Mouse (Mus musculus) forebrain, embryonic 10.5 days (tissue): Measurements from ENCODE around the gene Robo1. TPM values are rescaled to one million over a fixed set of nuclear protein-coding genes. Genes with fewer than 3 reads are reported as not detected.

Experiments
- DNase-seq: peaks from one replicate; pipeline ENCODE4 v3.0.0-alpha.2; 2017; ENCODE audit warnings: low spot score; ENCODE audit errors: extremely low spot score
- H3K27ac ChIP-seq: fragments of 300-500 bp; sonication (generic); 2 replicates; pipeline ENCODE4 v1.5.1; 2016; ENCODE audit warnings: mild to moderate bottlenecking
- H3K27me3 ChIP-seq: fragments of 300-500 bp; sonication (generic); 2 replicates; pipeline ENCODE4 v1.6.1; 2016; ENCODE audit warnings: mild to moderate bottlenecking; ENCODE audit not compliant: poor library complexity, severe bottlenecking
- H3K36me3 ChIP-seq: fragments of 300-500 bp; sonication (generic); replicated peaks from 2 replicates; pipeline ENCODE4 v1.6.1; 2016; ENCODE audit warnings: mild to moderate bottlenecking, moderate library complexity
- H3K4me1 ChIP-seq: fragments of 300-500 bp; sonication (generic); 2 replicates; pipeline ENCODE4 v1.6.1; 2016
- H3K4me3 ChIP-seq: fragments of 300-500 bp; sonication (generic); 2 replicates; pipeline ENCODE4 v1.5.1; 2016; ENCODE audit warnings: mild to moderate bottlenecking, moderate library complexity
- H3K9me3 ChIP-seq: fragments of 300-500 bp; sonication (generic); 2 replicates; pipeline ENCODE4 v1.6.1; 2016; ENCODE audit warnings: mild to moderate bottlenecking, moderate library complexity
- WGBS: fragments of 180-500 bp; shearing (Covaris S2); methylation state at CpG from one replicate; pipeline ENCODE4 v1.1.7; 2016; 5-methylcytosine and 5-hydroxymethylcytosine counted together
- polyA plus RNA-seq: library from polyadenylated mRNA; unstranded; fragments of >200 nt; fragmentation: Nextera tagmentation; extraction: Ambion mirVana; gene quantifications from 2 replicates; pipeline ENCODE4 v1.2.1, GENCODE M21; 2016

The Robo1 gene
- polyA plus RNA-seq, 1 experiment from 2014 or later: 22.0 TPM

DNA sequence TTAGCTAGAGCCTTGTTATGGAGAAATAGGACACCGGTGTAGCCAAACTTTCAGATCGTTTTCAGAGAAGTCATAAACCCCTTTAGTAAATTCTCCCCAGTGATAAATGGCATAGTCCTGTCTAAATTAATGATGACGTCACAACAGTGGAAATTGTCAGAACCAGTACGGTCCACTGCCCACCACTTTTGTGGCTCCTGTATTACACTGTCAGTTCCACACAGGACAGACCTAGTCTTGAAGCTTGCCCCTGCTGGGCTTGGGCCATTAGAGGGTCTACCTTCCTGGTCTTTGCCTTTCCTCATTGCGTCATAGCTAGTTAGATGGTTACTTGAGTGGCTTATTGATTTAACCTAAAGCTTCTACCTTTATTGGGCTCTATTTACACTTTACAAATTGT lies 369.1 kb downstream of the Robo1 start:
- no peak overlapping the region for H3K27ac ChIP-seq
- peaks cover 34% of the 10 kb centered on the region for H3K4me1 ChIP-seq

DNA sequence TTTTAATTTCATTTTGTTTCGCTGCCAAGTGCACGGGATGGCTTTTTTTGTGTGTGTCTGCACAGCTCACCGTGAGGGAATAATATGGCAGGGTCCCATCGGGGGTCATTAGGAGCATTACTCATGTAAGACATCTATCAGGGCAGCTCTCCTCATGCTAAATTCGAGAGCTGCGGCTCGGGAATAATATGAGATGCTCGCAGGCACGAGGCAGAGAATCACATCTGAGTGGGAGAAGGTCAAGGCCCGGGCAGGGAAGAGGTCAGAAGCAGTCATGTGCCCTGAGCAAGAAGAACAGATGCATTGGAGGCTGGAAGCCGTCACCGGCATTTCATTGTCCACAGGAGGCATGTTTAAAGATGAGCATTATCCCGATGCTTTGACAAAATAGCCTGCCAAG lies 370.3 kb downstream of the Robo1 start:
- DNase-seq: no peak
- H3K27me3 ChIP-seq: peaks cover 44% of the 10 kb centered on the region
- no peak overlapping the region for H3K27ac ChIP-seq
- H3K4me1 ChIP-seq: peaks cover 34% of the 10 kb centered on the region
- H3K4me3 ChIP-seq: no peak overlapping the region
- no peaks in the 10 kb centered on the region; the same call in none of the 2 replicates for H3K36me3 ChIP-seq
- WGBS: 51% methylated on average over 13 of the region's 13 CpGs
- no peaks in the 10 kb centered on the region for H3K9me3 ChIP-seq

More for the DNA sequence above, 369.1 kb downstream of the Robo1 start:
- Histone ChIP-seq H3K9me3 (no peaks in the 10 kb centered on the region), H3K4me3 (no peak overlapping the region), H3K27me3 (peaks cover 32% of the 10 kb centered on the region), H3K36me3 (peaks cover 2% of the 10 kb centered on the region)
- WGBS: 81% methylated on average over 5 of the region's 5 CpGs
- DNase-seq: no peak

GRCm38 (mm10) chr16:72678947-72679558 lies 370.9 kb downstream of the Robo1 start:
- Histone ChIP-seq H3K4me1 (peaks cover 34% of the 10 kb centered on the region), H3K27me3 (peaks cover 50% of the 10 kb centered on the region), H3K9me3 (no peaks in the 10 kb centered on the region), H3K27ac (no peak overlapping the region), H3K4me3 (no peak overlapping the region), H3K36me3 (no peaks in the 10 kb centered on the region; the same call in none of the 2 replicates)
- DNase-seq: no peak
- 87% methylated on average over 11 of the region's 11 CpGs for WGBS

GRCm38 (mm10) chr16:72685604-72686479 lies 377.7 kb downstream of the Robo1 start:
- Histone ChIP-seq H3K36me3 (no peaks in the 10 kb centered on the region), H3K9me3 (no peaks in the 10 kb centered on the region), H3K27ac (no peak overlapping the region), H3K4me1 (peaks cover 28% of the 10 kb centered on the region), H3K4me3 (no peak overlapping the region), H3K27me3 (peaks cover 68% of the 10 kb centered on the region)
- 78% methylated on average over 6 of the region's 6 CpGs for WGBS
- DNase-seq: no peak

GRCm38 (mm10) chr16:72686480-72687053 lies 378.5 kb downstream of the Robo1 start:
- no peaks in the 10 kb centered on the region for H3K9me3 ChIP-seq
- no peaks in the 10 kb centered on the region for H3K36me3 ChIP-seq
- H3K27ac ChIP-seq: no peak overlapping the region
- peaks cover 69% of the 10 kb centered on the region for H3K27me3 ChIP-seq
- no peak for DNase-seq
- H3K4me3 ChIP-seq: no peak overlapping the region
- WGBS: 79% methylated on average over 11 of the region's 11 CpGs
- H3K4me1 ChIP-seq: peaks cover 33% of the 10 kb centered on the region

DNA sequence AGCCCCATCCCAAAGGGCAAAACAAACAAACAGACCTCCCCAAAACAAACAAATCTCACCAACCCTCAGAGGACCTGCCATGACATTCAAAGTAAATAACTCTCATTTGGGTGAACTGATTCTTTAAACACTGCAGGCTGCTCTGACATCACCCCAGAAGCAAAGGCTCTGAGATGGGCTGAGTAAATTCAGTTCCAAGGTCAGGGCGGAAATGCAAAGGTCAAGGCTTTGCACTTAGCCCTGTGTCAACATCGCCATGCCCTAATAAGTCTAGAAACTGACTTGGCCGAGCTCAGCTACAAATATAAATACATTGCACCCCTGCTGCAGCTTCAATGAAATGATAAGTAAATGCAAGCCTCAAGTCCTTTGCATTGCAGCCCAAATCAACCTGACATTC lies 379.5 kb downstream of the Robo1 start:
- 54% methylated on average over 3 of the region's 3 CpGs for WGBS
- no peak for DNase-seq
- H3K27me3 ChIP-seq: peaks cover 67% of the 10 kb centered on the region
- H3K4me3 ChIP-seq: no peak overlapping the region
- no peaks in the 10 kb centered on the region for H3K9me3 ChIP-seq
- no peak overlapping the region for H3K27ac ChIP-seq
- H3K36me3 ChIP-seq: no peaks in the 10 kb centered on the region
- peaks cover 44% of the 10 kb centered on the region for H3K4me1 ChIP-seq

DNA sequence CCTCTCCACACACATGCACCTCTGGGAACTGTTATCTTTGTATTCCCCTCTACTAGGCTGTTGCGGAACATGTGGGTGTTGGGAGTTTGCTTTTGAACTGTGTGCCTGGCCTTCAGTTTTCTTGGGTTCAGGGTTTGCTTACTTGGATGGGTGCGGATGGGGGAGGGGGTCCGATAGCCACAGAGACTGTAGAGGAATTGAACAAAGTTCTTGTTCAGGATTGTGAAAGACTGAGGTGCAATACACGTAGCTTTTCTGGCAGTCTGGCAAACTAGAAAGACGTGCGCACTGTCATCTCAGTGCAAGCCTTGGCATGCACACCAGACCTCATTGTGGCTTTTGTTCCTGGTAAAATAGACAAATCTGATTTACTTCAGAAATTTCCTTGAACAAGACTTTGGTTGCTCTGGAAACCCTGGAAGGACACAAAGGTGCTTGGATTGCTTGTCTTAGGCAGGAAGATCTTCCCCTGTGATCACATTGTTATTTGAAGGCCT lies 380.1 kb downstream of the Robo1 start:
- H3K27ac ChIP-seq: no peak overlapping the region
- H3K27me3 ChIP-seq: peaks cover 61% of the 10 kb centered on the region
- H3K4me1 ChIP-seq: peaks cover 50% of the 10 kb centered on the region
- 86% methylated on average over 6 of the region's 6 CpGs for WGBS
- H3K36me3 ChIP-seq: no peaks in the 10 kb centered on the region
- no peak overlapping the region for H3K4me3 ChIP-seq
- DNase-seq: no peak
- no peaks in the 10 kb centered on the region for H3K9me3 ChIP-seq

- Histone ChIP-seq H3K4me1 (peaks cover 58% of the 10 kb centered on the region), H3K36me3 (no peaks in the 10 kb centered on the region), H3K27ac (no peak overlapping the region)
Measured at GRCm38 (mm10) chr16:72691909-72692308, 383.8 kb downstream of the Robo1 start.

DNA sequence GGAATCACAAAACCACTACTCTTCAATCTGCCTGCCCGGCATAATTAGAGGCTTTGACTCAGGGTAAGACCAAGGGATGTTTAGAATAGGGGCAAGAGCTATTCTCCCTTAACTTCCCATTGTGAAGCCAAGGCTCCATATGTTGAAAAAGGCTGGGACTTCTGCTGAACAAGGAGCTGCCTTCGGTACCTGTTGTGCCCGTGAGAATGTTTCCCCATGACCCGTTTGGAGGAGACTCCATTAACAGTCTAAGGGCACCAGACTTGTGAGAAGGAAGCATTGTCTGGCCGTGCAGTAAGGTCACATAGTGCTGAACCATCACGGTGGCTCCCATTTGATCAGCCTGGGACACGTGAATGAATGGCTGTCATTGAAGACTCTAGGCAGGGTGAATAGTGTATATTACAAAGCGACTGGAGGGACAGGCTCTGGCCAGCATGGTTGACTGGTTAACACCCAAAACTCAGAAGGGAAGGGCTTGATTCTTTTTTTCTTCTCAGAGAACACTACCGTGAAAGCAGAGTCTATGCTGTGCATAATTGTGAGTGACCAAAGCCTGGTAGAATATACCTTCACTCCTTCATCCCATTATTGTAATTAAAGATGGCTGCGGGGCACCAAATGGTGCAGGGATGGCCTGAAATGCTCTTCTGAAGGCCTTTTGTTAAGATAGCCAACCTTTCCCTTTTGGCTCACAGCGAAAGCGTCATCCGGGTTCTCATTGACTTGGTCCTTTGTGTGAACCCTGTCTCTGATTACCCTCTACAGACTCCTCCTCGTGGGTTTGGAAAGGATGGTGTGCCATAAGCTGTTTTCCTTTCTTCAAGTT lies 385.6 kb downstream of the Robo1 start:
- Histone ChIP-seq H3K27ac (peak overlapping the region; percentile 60; the same call in 1 of the 2 replicates), H3K4me3 (peak overlapping the region; percentile 20; the same call in 1 of the 2 replicates), H3K9me3 (no peaks in the 10 kb centered on the region), H3K36me3 (no peaks in the 10 kb centered on the region), H3K27me3 (peaks cover 85% of the 10 kb centered on the region), H3K4me1 (peaks cover 56% of the 10 kb centered on the region)
- peak; percentile 30 for DNase-seq
- whole genome bisulfite sequencing: 12% methylated on average over 14 of the region's 14 CpGs

More at GRCm38 (mm10) chr16:72691909-72692308, 383.8 kb downstream of the Robo1 start:
- Histone ChIP-seq H3K27me3 (peaks cover 82% of the 10 kb centered on the region), H3K4me3 (no peak overlapping the region), H3K9me3 (no peaks in the 10 kb centered on the region)
- 24% methylated on average over 3 of the region's 3 CpGs for WGBS
- DNase-seq: no peak

GRCm38 (mm10) chr16:72694787-72695186 lies 386.7 kb downstream of the Robo1 start:
- H3K27me3 ChIP-seq: peaks cover 76% of the 10 kb centered on the region
- H3K9me3 ChIP-seq: no peaks in the 10 kb centered on the region
- H3K27ac ChIP-seq: no peak overlapping the region
- DNase-seq: no peak
- H3K4me1 ChIP-seq: peaks cover 67% of the 10 kb centered on the region
- WGBS: 74% methylated on average over 5 of the region's 5 CpGs
- no peaks in the 10 kb centered on the region for H3K36me3 ChIP-seq
- no peak overlapping the region for H3K4me3 ChIP-seq

- Histone ChIP-seq H3K9me3 (no peaks in the 10 kb centered on the region), H3K27me3 (peaks cover 87% of the 10 kb centered on the region), H3K4me1 (peaks cover 47% of the 10 kb centered on the region), H3K27ac (no peak overlapping the region), H3K36me3 (no peaks in the 10 kb centered on the region), H3K4me3 (no peak overlapping the region)
- peak; percentile 49 for DNase-seq
- WGBS: 22% methylated on average over 12 of the region's 12 CpGs
Measured at GRCm38 (mm10) chr16:72699238-72700006, 391.3 kb downstream of the Robo1 start.
